Mouse (Mus musculus) heart, postnatal 10 days (tissue): ENCODE data around the gene Rps6. TPM values are rescaled to one million over a fixed set of nuclear protein-coding genes. Genes with fewer than 3 reads are reported as not detected.

Experiments used
- DNase-seq, 2 experiments: peaks; one replicate each; pipeline ENCODE4 v3.0.0; 2021
- intact Hi-C: fragments of 180-260 bp; cut with DNase I; formaldehyde crosslinking; loops from one replicate; pipeline ENCODE4 v1.15.1; 2025
- total RNA-seq, 2 experiments: library from RNA; stranded (reverse); gene quantifications; 2 replicates each; pipeline ENCODE4 v1.2.3; 2021

Gene Rps6
- 100 to 1,000 TPM; 592 to 638 TPM for total RNA-seq

DNA sequence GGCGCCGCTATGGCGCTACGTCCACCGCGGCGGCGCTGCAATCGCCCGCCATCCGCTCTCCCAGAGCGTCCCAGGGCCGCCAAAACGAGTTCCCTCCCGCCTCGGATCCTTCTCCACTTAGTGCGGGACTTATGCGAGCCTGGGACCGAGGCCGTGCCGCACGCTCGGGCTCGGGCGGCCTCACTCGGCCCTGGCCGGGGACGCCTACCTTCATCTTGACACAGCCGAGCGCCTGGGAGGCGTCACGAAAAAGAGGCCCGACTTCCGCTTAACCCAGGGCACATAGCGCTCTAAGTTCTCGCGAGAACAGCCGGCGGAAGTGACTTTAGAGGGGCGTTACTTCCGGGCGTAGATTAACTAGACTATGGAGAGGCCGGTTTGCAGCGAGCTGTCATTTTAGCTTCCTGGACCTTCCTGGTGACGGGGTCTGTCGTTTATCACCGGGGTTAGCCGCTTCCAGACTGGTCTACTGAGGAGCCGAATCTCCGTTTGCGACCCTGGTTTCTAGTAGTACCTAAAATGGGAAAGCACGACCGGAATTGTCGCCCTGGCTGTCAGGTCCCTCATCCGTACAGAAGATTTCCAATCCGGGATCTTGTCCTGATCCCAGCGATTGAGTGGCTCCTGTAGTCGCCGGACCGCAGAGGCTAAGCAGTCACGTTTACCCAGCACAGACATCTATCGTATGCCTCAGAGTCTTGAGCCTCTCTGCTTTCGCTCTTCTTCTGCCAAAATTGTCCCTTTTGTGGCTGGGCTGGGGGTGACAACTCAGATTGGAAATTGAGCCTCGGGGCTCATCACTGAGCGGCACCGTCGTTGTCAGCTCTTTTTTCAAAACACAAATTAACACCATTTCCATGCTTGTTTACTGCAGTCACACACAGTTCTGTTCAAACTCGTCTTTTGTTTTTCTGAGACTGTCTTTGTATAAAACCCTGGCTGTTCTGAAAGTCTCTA lies at the start of gene Rps6:
Gene Rps6, minus strand, starts transcription at position 300 of the 957 bp plus-strand sequence.
- intact Hi-C loops = loop anchor here (1.0 to 10.0 kb wide), 2 partner anchors 17 to 283 kb away; partner anchors contain the start of genes Acer2 and Rraga
- peak; percentile 97 for DNase-seq

DNA sequence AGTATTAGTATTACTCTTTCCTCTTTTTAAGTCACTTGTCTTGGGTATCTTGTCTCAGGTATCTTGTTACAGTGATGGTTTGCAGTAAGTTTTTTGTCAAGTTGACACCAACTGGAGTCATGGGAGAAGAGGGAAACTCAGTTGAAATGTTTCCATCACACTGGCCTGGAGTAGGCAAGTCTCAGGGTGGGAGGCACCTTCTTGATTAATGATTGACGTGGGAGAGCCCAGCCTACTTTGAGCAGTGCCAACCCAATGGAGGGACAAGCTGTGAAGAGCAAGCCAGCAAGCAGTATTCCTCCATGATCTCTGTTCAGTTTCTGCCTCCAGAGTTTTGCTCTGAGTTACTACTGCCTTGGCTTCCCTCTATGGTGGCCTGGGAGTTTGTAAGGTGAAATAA lies 48.7 kb upstream of the Rps6 start:
- no peak for DNase-seq
- intact Hi-C loops = no loop called here

DNA sequence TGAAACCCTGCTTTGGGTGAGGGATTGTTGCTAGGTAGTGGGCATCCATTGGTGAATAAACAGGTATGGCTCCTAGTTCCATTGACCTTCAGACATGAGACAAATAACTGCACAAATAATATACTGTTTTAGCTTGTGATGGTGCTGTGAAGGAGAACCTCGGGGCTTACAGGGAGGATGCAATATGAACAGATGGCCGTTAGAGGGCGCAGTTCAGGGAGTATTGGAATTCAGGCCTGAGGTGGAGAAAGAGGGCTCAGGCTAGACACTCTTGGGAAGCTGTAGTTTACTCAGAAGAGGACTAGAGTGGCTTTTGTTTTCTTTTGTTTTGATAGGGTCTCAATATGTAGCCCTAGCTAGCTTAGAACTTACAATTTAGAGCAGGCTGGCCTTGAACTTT lies 47.8 kb upstream of the Rps6 start:
- intact Hi-C loops = no loop called here
- DNase-seq = no peak

GRCm38 (mm10) chr4:86902351-86902750 lies 45.1 kb upstream of the Rps6 start:
- intact Hi-C loops = no loop called here
- DNase-seq = peak; percentile 39

DNA sequence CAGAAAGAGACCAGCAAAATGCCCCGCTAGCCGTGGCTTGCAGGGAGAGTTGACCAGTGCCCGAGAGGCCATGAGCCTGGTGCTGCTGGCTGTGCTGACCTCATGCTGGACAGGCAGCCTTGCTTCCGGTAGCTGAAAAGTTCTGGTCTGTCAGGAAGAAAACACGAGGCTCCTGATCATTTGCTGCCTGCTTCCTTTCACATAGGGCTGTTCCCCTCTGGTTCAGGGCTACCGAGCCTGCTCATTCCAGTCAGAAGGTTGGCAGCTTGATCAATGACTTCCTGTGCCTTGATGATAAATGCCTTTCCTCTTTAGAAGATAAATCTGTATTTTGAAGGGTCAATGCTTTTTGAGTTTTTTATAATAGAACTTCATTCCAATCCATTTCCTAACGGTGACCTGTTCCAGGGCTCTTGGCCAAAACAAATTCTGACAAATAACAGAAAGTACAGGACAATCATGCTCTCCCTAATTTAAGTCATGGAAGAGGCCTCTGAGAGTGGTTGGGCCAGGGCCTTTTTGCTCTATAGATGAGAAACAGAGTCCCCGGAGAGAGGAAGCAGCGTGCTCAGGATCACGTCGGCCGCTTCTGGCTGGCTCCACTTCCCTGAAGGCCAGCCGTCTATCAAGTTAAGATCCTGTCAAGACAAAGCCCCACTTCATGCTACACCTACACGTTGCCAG lies 41.7 kb upstream of the Rps6 start:
- peak; percentile 53 to 59 for DNase-seq
- intact Hi-C loops = no loop called here

GRCm38 (mm10) chr4:86897411-86897810 lies 40.2 kb upstream of the Rps6 start:
- intact Hi-C loops = no loop called here
- no peak for DNase-seq

DNA sequence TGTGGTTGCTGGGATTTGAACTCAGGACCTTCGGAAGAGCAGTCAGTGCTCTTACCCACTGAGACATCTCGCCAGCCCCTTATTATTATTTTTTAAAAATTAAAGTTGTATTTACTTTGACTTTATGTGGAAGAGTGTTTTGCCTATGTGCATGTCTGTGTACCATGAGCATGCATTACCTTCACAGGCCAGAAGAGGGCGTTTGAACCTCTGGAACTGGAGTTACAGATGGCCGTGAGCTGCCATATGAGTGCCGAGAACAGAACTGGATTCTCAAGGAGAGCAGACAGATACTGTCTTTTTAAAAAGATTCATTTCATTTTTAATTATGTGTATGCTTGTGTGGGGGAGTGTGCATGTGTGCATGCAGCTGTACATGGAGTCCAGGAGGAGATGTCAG lies 30.7 kb upstream of the Rps6 start:
- intact Hi-C loops = no loop called here
- DNase-seq = no peak

DNA sequence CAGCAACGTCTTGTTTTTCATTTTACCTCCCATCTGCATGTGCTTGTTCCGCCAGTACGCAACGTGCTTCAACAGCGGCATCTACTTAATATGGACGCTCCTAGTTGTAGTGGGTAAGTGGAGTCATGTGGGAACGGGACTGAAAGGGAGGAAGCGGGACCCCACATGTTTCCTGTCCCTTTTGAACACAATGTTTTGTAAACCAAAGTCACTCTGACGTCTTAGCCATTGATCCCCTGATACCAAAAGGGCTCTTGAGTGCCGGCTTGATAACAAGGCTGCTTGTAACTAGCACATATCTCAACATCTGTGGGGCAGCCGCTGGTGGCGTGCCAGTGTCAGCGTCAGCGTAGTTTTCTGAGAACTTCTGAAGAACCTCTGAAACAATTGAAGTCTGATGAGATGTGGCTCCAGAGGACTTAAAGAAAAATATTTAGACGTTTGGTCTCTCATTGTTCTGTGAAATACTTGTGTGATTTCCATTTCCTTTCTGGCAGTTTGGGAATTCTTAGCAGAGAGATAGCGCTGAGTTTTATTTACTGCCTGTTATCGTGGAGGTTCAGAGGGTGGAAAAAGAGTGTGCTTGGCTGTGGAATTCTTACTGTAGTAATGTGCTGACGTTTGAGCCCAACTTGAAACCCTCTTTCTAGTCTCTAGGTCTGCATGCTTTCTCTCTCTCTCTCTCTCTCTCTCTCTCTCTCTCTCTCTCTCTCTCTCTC lies 29.1 kb upstream of the Rps6 start:
- peak; percentile 62 to 66 for DNase-seq
- intact Hi-C loops = no loop called here

- intact Hi-C loops = loop anchor here (2.0 kb wide), 1 partner anchor 39 kb away; no protein-coding TSS in a partner anchor
- no peak for DNase-seq
Measured at GRCm38 (mm10) chr4:86885790-86886159, 28.6 kb upstream of the Rps6 start.

DNA sequence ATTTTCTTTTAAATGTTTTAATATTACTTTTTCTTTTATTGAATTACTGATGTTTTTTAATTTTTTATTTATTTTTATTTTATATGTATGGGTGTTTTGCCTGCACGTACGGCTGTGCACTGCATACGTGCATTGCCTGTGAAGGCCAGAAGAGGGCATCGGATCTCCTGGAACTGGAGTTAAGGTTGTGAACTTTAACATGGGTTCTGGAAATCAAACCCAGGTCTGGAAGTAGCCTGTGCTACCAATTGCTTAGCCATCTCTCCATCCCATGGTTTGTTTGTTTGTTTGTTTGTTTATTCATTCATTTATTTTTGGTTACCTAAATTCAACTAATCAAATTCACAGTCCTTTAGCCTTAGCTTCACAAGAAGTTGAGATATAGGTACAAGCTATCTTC lies 27.7 kb upstream of the Rps6 start:
- DNase-seq = peak; percentile 50 to 63
- intact Hi-C loops = loop anchor here (2.0 kb wide), 1 partner anchor 40 kb away; no protein-coding TSS in a partner anchor

DNA sequence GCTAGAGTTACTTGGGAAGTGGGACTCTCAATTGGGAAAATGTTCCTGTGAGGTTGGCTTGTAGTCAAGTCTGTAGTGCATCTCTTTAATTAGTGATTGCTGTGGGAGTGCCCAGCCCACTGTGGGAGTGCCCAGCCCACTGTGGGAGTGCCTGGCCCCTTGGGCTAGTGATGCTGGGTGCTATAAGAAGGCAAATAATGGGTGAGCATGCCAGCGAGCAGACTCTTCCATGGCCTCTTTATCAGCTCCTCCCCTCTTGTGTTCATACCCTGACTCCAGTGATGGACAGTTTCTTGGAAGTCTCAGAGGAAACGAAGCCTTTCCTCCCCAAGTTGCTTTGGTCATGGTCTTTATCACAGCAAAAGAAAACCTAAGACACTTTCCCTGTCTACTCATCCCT lies 25.2 kb upstream of the Rps6 start:
- intact Hi-C loops = no loop called here
- no peak for DNase-seq

DNA sequence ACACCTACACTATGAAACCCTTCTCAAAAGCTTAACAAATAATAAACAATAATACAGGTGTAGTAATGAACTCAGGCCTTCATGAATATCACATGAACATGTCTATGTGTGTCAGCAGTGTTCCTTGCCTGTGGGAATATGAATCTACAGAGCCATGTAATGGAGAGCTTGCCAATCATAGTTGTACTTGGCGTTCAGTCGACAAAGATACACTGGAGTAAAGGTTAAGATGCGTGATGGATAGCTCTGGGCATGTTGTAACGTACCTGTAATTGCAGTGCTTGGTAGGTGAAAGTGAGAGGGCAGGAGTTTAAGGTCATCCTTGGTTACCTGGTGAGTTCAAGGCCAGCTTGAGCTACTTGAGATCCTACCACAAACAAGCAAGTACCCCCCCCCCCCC lies 24.0 kb upstream of the Rps6 start:
- DNase-seq = no peak
- intact Hi-C loops = no loop called here

GRCm38 (mm10) chr4:86879477-86879876 lies 22.3 kb upstream of the Rps6 start:
- peak; percentile 36 to 50 for DNase-seq
- intact Hi-C loops = no loop called here

GRCm38 (mm10) chr4:86874146-86874847 lies 17.1 kb upstream of the Rps6 start, which contains the start of gene Acer2:
TSS of gene Acer2 (plus strand) at chr4:86874396.
- peak; percentile 92 to 94 for DNase-seq
- intact Hi-C loops = loop anchor here (1.0 to 2.0 kb wide), 2 partner anchors 17 to 51 kb away; partner anchors contain the start of gene Rps6

DNA sequence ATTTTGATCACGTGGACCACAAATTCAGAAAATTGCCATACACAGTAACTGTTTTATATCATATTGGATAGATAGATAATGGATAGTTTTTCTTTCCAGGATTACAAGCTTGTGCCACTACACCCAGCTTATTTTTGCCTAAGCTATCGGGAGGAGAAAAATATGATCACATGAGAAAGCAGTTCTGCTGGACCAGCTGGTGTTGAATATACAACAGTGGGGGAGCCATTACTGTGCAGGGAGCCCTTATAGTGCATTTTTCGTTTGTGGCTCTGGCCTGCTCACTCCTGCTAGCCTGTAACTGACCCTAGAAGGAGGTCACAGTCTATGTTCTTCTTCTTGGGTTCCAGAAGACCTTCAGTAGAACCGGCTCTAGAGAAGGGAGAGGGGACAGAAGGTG lies 15.9 kb upstream of the Rps6 start:
- DNase-seq = no peak
- intact Hi-C loops = no loop called here

DNA sequence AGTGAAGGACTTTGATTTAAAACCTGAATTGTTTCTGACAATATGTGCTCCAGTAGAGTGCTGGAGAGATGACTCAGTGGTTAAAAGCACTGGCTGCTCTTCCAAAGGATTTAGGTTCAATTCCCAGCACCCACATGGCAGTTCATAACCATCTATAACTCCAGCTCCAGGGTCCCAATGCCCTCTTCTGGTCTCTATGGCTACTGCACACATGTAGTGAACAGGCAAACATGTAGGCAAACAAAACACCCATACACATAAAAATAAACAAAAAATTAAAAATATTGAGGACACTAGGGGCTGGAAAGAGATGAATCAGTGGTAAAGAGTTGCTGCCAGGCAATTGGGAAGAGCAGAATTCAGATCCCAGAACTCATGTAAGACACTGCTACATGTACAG lies 14.8 kb upstream of the Rps6 start:
- intact Hi-C loops = no loop called here
- no peak for DNase-seq

DNA sequence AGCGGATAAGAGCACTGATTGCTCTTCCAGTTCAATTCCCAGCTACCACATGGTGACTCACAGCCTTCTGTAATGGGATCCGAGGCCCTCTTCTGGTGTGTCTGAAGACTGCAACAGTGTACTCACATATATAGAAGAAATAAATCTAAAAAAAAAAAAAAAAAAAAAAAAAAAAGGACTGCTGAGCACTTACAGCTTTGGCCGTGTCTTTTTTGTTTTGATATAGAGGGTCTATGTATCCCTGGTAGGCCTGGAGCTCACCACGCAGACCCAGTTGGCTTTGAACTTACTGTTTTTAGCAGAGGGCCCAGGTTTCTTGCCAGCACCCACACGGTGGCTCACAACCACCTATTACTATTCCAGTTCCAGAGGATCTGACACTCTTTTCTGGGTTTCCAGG lies 6.9 kb upstream of the Rps6 start:
- intact Hi-C loops = no loop called here
- no peak for DNase-seq

- DNase-seq = peak in 1 of 2 experiments; percentile 20
- intact Hi-C loops = loop anchor here (10.0 kb wide), 1 partner anchor 283 kb away; the partner anchor contains the start of gene Rraga
Measured at GRCm38 (mm10) chr4:86858070-86858440, 843 bp upstream of the Rps6 start.

GRCm38 (mm10) chr4:86856304-86857112 lies 704 bp downstream of the Rps6 start:
- no peak for DNase-seq
- intact Hi-C loops = loop anchor here (1.0 to 10.0 kb wide), 2 partner anchors 18 to 282 kb away; partner anchors contain the start of genes Acer2 and Rraga
